Mouse (Mus musculus): ENCODE measurements around the gene Kcnn3.

Kcnn3 gene

GRCm38 (mm10) chr3:89667131-89667530 lies 147.2 kb downstream of the Kcnn3 start:
- DNase-seq (ENCODE audit: low spot score), result no peak

GRCm38 (mm10) chr3:89671334-89671733 lies 151.4 kb downstream of the Kcnn3 start:
- DNase-seq (ENCODE audit: low spot score), result no peak

DNA sequence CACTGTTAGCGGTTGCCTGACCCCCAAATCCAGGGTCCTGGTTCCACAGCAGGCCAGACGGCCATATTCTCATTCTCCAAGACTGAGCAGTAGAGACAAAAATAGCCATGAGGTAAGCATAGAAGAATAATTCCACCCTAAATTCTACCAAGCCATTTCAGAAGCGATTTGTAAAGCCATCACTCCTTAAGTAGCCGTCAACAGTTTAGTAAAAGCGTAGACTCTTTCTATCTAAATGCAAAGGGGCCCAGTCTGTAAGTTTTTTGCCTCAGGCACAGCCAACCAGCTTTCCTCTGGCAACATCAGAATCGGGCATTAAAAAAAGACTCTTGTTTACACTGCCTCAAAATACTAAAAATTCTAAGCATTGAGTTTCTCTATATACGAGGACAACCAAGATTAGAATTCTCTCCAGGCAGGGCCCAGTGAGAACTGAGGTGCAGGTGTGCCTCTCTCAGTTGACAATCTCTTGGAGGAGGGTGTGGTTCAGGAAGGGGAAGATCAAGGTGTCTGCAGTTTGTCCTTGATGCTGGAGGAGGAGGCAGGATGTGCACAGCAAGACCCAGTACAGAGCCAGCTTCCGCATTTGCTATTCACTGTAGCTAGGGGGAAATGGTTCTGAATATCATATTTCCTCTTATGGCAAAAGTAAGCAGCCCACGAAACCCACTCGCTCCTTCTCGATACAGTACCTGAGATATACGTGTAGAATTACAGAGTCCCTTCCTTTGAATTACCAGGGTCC lies 152.8 kb downstream of the Kcnn3 start:
- no peak for DNase-seq (ENCODE audit: low spot score)

DNA sequence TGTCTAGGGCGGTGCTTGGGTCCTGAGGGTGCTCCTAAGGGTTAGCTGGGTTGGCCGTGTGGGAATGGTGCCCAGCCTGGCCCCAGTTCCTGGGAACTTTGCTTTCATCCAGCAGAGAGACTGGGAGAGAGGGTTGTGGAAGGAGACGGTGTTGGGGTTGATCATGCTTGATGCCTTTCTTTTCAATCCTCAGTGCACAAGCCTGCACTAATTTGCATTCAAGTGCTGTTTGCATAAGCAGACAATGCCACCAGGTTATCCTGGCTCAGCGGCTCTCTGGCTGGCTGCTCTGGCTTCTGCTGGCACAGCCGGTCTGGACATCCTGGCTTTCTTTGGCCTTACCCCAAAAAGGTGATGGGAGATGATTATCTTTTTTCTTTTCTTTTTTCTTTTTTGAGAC lies 157.7 kb downstream of the Kcnn3 start:
- DNase-seq (ENCODE audit: low spot score), result no peak

DNA sequence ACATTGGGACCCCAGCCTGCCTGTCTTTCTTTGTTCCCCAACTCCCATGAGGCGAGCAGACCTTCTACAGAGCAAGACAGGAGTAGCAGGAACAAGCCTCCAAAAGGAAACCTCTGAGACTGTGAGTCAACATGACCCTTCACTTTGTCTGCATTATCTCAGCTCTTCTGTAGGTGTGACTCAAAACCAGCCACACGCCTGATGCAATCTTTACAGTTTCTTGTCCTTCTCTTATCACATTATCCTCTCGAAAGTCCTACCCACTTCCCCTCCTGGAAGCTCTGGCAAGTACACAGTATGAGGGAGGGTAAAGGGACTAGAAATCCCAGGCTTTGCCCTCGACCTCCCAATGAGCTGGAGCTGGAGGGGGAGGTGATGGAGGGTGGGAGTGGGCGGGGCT lies 166.1 kb downstream of the Kcnn3 start:
- DNase-seq (ENCODE audit: low spot score), result no peak

DNA sequence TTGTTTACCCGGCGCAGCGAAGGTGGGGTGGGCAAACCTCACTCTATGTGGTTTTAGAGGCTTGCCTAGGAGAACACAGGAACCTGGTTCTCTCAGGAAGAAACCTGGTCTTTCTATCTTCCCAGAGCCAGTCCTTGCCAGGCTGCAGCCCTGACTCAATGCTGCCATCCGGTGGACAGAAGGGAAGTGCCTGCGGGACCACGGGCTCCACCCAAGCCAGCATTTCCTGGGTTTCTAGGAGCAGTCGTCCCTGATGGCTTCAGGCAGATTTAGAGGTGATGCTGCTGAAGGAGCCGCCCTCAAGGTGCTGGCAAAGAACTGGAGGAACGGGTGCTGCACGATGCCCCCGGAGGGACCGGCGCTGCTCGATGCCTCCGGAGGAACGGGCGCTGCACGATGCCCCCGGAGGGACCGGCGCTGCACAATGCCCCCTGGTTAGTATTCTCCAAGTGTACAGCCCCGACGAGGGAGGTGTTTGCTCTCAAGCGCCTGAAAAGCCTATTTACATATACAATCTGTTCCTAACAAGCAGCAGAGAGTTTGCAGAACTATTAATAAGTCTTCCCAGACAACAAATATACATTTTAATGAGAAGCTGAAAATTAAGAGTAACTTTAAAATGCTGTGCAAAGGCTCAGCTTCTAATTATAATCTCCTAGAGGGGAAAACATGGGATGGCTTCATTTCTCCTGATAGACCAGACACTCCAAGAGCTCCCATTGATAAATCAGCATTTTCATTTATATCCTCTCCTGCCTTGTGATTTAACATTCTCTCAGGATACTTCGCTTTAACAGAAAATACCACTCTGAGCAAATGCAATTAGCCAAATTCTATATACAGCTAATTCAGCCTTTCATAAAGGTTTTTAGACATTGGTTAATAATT lies 169.0 kb downstream of the Kcnn3 start:
- peak; percentile 92 for DNase-seq (ENCODE audit: low spot score)

GRCm38 (mm10) chr3:89691776-89692175 lies 171.8 kb downstream of the Kcnn3 start:
- no peak for DNase-seq (ENCODE audit: low spot score)

- DNase-seq (ENCODE audit: low spot score), result no peak
Observed at GRCm38 (mm10) chr3:89696152-89696821, 176.3 kb downstream of the Kcnn3 start.

DNA sequence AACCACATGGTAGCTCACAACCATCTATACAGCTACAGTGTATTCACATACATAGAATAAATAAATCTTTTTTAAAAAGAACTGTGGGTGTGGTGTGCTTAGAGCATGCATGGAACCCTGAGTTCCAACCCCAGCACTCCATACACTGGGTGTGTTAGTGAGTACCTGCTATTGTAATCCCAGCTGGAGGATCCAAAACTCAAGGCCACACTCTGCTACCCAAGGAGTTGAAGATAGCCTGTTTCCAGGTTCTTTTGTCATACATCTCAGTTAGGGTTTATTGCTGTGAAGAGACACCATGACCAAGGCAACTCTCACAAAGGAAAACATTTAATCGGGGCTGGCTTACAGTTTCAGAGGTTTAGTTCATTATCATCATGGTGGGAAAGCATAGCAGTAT lies 179.0 kb downstream of the Kcnn3 start:
- DNase-seq (ENCODE audit: low spot score), result no peak

- DNase-seq (ENCODE audit: low spot score), result peak; percentile 13
Observed at GRCm38 (mm10) chr3:89700461-89700860, 180.5 kb downstream of the Kcnn3 start.

DNA sequence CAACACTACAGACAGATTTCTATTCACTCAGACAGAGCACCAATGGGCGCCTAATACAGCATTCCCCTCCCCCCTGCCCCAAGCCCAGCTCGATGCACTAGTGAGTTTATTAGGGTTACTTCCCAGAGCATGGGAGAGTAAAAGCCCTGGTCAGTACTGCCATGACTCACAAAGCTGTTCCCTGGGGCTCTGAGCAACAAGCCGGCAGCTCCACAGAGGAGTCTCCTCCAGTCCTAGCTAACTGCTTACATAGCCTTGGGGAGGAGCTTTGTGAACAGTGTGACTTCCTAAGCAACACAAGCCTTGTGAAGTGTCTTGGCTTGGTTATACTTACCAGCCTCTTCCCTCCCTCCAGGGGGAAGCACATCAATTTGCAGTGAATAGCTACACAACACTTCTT lies 183.6 kb downstream of the Kcnn3 start:
- no peak for DNase-seq (ENCODE audit: low spot score)

DNA sequence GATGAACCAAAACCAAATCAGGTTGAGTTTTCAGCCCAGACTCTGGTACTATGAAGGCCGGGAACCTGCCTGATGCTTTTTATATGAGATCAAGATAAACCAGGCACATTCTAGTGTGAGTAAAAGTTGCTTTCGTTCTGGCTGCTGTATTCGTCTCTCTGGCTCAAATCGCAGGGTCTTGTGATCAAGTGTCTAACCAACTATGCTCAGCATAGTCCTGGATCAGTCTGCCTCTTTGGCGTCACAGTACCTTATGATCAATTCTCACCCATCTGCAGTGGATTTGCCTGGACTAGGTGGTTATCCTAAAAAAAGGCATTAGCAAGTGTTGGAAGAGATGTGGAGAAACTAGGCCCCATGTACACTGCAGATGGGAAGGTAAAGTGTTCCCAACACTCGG lies 184.1 kb downstream of the Kcnn3 start:
- no peak for DNase-seq (ENCODE audit: low spot score)

- peak; percentile 92 for DNase-seq (ENCODE audit: low spot score)
Observed at GRCm38 (mm10) chr3:89714359-89715206, 194.6 kb downstream of the Kcnn3 start, which contains the start of gene Adar. Gene Adar, plus strand, starts transcription at chr3:89715022.

DNA sequence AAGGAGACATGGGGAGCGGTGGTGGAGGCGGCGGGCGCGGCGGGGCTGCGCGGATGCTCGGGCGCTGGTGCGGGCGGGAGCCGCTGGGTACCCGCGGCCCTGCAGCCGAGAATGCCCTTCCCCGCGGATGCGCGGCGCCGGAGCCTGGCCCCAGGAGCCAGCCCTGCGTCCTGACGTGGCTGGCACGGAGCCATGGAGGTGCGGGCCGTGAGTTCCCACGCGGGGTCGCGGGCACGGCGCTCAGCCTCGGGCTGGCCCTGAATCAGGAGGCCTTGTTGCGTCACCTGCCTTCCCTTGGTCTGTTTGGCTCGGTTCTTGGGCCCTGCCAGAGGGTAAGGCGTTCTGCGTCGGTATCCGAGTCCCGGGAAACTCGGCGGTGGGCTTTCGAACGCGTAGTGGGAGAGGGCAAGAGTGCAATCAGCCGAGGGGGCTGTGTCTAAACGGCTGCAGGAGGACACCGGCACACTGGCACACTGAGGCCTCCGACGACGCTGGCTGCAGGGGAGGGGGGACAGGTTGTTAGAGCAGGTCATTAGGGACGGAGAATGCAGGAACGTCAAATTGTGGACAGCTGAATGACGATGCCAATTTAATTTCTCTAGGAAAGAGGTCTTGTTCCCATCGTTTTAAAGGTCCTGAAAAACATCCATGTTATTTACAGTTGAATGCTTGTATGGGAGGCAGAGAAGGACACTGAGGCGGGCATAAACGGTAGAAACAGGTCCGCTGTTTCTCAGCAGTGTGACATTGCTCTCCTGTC lies 195.4 kb downstream of the Kcnn3 start:
- peak; percentile 40 for DNase-seq (ENCODE audit: low spot score)

GRCm38 (mm10) chr3:89715967-89716256 lies 195.9 kb downstream of the Kcnn3 start:
- no peak for DNase-seq (ENCODE audit: low spot score)

DNA sequence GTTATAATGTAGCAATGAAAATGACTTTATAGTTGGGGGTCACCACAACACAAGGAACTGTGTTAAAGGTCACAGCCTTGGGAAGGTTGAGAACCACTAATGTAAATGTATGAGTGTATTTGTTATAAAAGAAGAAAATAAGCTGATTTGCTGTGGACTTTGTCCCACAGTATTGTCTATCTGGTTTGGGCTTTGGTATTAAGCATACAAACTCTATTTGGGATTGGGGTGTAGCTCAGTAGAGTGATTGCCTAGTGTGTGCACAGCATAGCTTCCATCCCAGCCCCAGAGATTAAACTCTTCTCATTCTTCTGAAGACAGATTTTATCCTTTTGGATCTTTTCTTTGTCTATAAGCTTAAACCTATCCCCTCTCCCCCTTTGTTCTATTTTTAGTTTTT lies 202.1 kb downstream of the Kcnn3 start:
- DNase-seq (ENCODE audit: low spot score), result no peak

DNA sequence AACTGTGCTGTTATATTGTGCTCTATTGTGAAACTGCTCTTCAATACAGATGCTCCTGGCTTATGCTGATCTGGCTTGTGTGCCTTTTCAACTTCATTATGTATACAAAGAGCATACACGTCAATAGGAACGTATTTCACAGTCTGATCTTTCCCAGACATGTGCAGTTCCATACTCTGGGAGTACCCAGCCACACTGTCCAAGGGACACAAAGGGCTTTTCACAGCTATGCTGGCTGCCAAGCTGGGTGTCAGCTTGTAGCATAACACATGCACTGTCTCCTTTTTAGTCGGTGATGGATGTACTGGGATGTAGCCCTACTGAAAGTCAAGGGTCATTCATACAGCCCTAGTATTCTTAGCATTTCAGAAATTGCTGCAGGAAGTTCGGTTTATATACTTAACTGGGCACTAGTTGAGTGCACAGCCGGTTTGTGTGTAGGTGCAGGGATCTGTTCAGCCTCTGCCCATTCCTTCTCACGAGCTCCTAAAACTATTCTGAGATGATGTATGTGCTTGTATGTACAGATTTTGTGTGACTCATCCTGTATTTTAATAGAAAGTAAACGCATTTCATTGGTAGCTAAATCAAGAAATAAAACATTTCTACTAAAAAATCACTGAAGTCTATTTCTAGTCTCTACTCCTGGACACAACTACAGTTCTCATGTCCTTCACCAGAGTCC lies 203.6 kb downstream of the Kcnn3 start:
- peak; percentile 11 for DNase-seq (ENCODE audit: low spot score)

Data from embryo, embryonic 10.5 days (tissue).